Mouse (Mus musculus): ENCODE measurements at regions not wholly inside any gene's neighbourhood (a gene's known extent, or its start where the extent isn't known, plus 50 kb on each side); places are given as distances from the start of the nearest gene placed in this dataset.

GRCm38 (mm10) chr2:117862301-117862700 is 249.4 kb upstream of the Thbs1 start:
- TF ChIP-seq GATA4 (IDR thresholded peaks at IDR 0.05; ENCODE audit: insufficient replicate concordance, low read length) = no peak

- no peak for TF ChIP-seq GATA4 (IDR thresholded peaks at IDR 0.05; ENCODE audit: insufficient replicate concordance, low read length)
Observed at GRCm38 (mm10) chr2:117865119-117865518, 246.6 kb upstream of the Thbs1 start.

GRCm38 (mm10) chr2:117866946-117867345 is 244.7 kb upstream of the Thbs1 start:
- no peak for TF ChIP-seq GATA4 (IDR thresholded peaks at IDR 0.05; ENCODE audit: insufficient replicate concordance, low read length)

- TF ChIP-seq GATA4 (IDR thresholded peaks at IDR 0.05; ENCODE audit: insufficient replicate concordance, low read length) = no peak
Observed at GRCm38 (mm10) chr2:117867409-117867808, 244.3 kb upstream of the Thbs1 start.

- TF ChIP-seq GATA4 (IDR thresholded peaks at IDR 0.05; ENCODE audit: insufficient replicate concordance, low read length) = no peak
Observed at GRCm38 (mm10) chr2:117868857-117869256, 242.8 kb upstream of the Thbs1 start.

- TF ChIP-seq GATA4 (IDR thresholded peaks at IDR 0.05; ENCODE audit: insufficient replicate concordance, low read length) = no peak
Observed at GRCm38 (mm10) chr2:117871507-117872282, 240.0 kb upstream of the Thbs1 start.

- TF ChIP-seq GATA4 (IDR thresholded peaks at IDR 0.05; ENCODE audit: insufficient replicate concordance, low read length) = no peak
Observed at GRCm38 (mm10) chr2:117877816-117878215, 233.9 kb upstream of the Thbs1 start.

GRCm38 (mm10) chr2:117882136-117882535 is 229.5 kb upstream of the Thbs1 start:
- TF ChIP-seq GATA4 (IDR thresholded peaks at IDR 0.05; ENCODE audit: insufficient replicate concordance, low read length) = no peak

- no peak for TF ChIP-seq GATA4 (IDR thresholded peaks at IDR 0.05; ENCODE audit: insufficient replicate concordance, low read length)
Observed at GRCm38 (mm10) chr2:117882890-117883289, 228.8 kb upstream of the Thbs1 start.

- no peak for TF ChIP-seq GATA4 (IDR thresholded peaks at IDR 0.05; ENCODE audit: insufficient replicate concordance, low read length)
Observed at GRCm38 (mm10) chr2:117886516-117886915, 225.2 kb upstream of the Thbs1 start.

- TF ChIP-seq GATA4 (IDR thresholded peaks at IDR 0.05; ENCODE audit: insufficient replicate concordance, low read length) = no peak
Observed at GRCm38 (mm10) chr2:117901311-117901710, 210.4 kb upstream of the Thbs1 start.

GRCm38 (mm10) chr2:117902837-117903236 is 208.8 kb upstream of the Thbs1 start:
- no peak for TF ChIP-seq GATA4 (IDR thresholded peaks at IDR 0.05; ENCODE audit: insufficient replicate concordance, low read length)

GRCm38 (mm10) chr2:117903705-117904104 is 208.0 kb upstream of the Thbs1 start:
- no peak for TF ChIP-seq GATA4 (IDR thresholded peaks at IDR 0.05; ENCODE audit: insufficient replicate concordance, low read length)

- TF ChIP-seq GATA4 (IDR thresholded peaks at IDR 0.05; ENCODE audit: insufficient replicate concordance, low read length) = no peak
Observed at GRCm38 (mm10) chr2:117906509-117906908, 205.2 kb upstream of the Thbs1 start.

GRCm38 (mm10) chr2:117910781-117911180 is 200.9 kb upstream of the Thbs1 start:
- no peak for TF ChIP-seq GATA4 (IDR thresholded peaks at IDR 0.05; ENCODE audit: insufficient replicate concordance, low read length)

GRCm38 (mm10) chr2:117912722-117913121 is 199.0 kb upstream of the Thbs1 start:
- no peak for TF ChIP-seq GATA4 (IDR thresholded peaks at IDR 0.05; ENCODE audit: insufficient replicate concordance, low read length)

- TF ChIP-seq GATA4 (IDR thresholded peaks at IDR 0.05; ENCODE audit: insufficient replicate concordance, low read length) = no peak
Observed at GRCm38 (mm10) chr2:117913846-117914245, 197.8 kb upstream of the Thbs1 start.
